Mouse (Mus musculus): ENCODE data around the gene Pi4k2b.
A peak's percentile ranks its signal among the peaks of the same experiment; 100 is the strongest.
"Not testable (repeated sequence)": the region's sequence is repeated elsewhere in the genome, so short reads cannot be mapped to it uniquely, and the experiment has no call there.

The Pi4k2b gene

GRCm38 (mm10) chr5:52741391-52742111 is at the start of gene Pi4k2b:
Pi4k2b (plus strand) TSS chr5:52741574.
- peak; percentile 87 for DNase-seq

GRCm38 (mm10) chr5:52697291-52697690 is 44.1 kb upstream of the Pi4k2b start:
- DNase-seq: no peak

- not testable (repeated sequence) for DNase-seq
These were observed 43.4 kb upstream of the Pi4k2b start for GRCm38 (mm10) chr5:52697882-52698440.

GRCm38 (mm10) chr5:52704562-52704961 is 36.8 kb upstream of the Pi4k2b start:
- no peak for DNase-seq

GRCm38 (mm10) chr5:52712704-52713103 is 28.7 kb upstream of the Pi4k2b start:
- DNase-seq: no peak

DNA sequence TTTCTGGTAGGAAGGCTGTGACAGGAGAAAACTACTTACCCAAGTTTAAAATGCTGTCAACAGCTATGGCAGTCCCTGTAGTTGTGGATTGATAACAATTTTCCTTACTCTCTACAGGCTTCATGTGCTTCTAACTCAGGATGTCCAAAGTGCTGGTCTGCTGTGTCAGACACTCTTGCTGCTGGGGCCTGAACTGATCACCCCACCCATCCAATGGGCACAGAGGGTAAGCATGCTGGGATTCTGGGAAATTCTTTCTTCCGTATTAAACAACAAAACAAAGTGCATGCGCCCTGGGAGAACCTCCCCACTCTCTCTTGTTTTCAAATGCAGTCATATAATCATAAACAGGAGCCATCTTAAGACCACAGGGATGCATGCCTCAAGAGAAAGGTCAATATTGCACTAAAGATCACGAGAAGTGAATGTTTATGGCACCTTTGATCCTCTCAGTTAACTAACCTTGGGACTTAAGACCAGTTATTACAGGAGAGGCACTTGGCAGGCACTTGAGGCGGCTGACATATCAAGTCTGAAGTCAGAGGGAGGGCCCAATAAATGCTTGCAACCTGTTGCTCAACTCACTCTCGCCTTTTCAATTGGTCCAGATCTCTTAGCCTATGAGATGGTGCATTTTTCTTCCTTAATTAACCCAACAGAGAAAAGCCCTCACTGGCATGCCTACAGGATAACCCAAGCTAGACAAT is 24.5 kb upstream of the Pi4k2b start:
- DNase-seq: no peak

GRCm38 (mm10) chr5:52721003-52721402 is 20.4 kb upstream of the Pi4k2b start:
- DNase-seq: no peak

- DNase-seq: no peak
These were observed 13.6 kb upstream of the Pi4k2b start for GRCm38 (mm10) chr5:52727747-52728146.

DNA sequence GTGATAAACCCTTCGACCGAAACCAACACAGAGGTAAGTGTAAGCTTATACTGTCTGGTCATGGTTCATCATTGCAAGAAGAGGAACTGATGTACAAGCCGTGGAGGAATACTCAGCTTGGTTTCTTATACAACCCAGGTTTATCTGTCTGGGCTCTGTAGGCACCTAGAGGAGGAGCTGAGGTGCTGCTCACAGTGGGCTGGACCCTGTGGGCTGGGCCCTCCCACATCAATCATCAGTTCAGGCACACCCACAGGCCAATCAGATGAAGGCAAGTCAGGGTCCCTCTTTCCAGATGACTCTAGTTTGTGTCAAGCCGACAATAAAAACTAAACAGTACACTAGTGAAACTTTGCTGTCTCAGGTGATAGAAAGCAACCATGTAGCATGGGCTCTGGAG is 8.6 kb upstream of the Pi4k2b start:
- DNase-seq: no peak

DNA sequence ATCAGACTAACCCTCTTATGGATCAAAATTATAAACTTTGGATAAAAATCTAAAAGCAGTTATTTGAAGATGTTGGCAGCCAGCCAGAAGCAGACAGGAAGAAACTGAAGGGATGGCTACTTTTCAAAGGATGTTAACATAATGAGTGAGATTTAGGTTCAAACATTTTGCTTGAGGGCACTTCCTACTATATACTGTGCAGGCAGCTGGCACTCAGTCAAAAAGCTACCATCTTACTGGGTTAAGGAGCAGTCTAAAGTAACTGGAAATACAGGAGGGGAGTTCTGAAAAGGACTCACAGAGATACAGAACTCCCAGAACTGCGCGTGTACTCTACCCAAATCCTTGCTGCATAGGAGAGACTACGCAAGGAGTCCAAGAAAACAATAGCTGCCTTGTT is 5.3 kb upstream of the Pi4k2b start:
- DNase-seq: no peak

GRCm38 (mm10) chr5:52742112-52742813 is 889 bp downstream of the Pi4k2b start:
- DNase-seq: peak; percentile 40

GRCm38 (mm10) chr5:52743231-52743630 is 1.9 kb downstream of the Pi4k2b start:
- no peak for DNase-seq

DNA sequence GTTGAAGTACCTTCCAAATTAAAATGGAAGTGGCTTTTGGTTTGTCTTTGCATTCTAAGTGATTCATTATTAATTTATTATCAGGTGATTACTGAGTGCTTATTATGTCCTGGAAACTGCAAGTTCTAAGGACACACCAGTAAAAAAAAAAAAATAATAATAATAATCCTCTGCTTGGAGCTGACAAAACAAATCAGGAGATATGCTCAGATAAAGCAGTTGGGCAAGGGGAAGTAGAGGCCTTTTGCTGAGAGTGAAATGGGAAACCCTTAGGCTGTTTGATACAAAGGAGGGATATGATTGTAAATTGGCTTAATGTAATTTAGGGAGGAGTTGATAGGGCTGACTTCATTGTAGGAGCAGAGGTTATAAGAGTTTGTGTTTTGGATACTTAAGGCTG is 5.5 kb downstream of the Pi4k2b start:
- DNase-seq: no peak

GRCm38 (mm10) chr5:52748732-52749131 is 7.4 kb downstream of the Pi4k2b start:
- no peak for DNase-seq

GRCm38 (mm10) chr5:52753146-52753545 is 11.8 kb downstream of the Pi4k2b start:
- DNase-seq: no peak

GRCm38 (mm10) chr5:52754196-52754595 is 12.8 kb downstream of the Pi4k2b start:
- no peak for DNase-seq

GRCm38 (mm10) chr5:52755337-52755736 is 14.0 kb downstream of the Pi4k2b start:
- no peak for DNase-seq

GRCm38 (mm10) chr5:52755989-52756388 is 14.6 kb downstream of the Pi4k2b start:
- no peak for DNase-seq

DNA sequence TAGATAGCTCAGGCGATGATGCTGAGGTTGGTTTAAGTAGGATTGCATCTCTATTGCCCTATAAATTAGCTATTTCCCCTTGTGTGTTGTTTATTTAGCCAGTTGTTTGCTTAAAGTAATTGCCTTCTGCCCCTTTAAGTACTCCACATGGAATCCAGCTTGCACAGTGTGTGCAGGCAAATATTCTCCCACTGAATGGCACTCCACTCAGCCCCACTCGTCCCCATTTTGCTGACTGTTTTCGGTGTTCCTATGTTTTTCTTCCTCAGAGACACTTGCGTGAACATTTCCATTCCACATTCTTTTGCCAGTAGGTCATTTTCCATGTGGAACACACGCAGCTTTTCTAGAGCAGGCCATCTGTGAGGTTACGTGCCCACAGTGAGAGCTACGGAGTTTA is 21.2 kb downstream of the Pi4k2b start:
- DNase-seq: no peak

DNA sequence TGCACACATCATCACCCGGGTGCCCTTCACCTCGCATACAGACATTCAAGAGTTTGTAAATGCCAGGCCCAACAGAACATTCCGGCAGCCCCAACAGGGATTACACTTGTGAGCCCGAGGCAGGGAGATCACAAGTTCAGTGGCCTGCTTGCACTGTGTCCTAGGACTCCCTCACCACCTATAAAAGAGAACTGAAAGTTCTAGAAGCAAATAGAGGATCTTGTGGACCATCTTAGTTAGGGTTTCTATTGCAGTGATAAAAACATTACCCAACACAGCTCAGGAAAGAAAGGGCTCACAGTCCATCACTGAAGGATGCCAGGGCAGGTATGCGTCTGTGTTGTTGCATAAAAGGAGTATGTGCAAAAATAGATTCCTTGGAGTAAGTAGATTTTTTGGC is 32.9 kb downstream of the Pi4k2b start:
- DNase-seq: no peak

GRCm38 (mm10) chr5:52775237-52775636 is 33.9 kb downstream of the Pi4k2b start, which contains the start of gene Zcchc4:
Zcchc4 (plus strand) TSS chr5:52775409.
- DNase-seq: no peak

DNA sequence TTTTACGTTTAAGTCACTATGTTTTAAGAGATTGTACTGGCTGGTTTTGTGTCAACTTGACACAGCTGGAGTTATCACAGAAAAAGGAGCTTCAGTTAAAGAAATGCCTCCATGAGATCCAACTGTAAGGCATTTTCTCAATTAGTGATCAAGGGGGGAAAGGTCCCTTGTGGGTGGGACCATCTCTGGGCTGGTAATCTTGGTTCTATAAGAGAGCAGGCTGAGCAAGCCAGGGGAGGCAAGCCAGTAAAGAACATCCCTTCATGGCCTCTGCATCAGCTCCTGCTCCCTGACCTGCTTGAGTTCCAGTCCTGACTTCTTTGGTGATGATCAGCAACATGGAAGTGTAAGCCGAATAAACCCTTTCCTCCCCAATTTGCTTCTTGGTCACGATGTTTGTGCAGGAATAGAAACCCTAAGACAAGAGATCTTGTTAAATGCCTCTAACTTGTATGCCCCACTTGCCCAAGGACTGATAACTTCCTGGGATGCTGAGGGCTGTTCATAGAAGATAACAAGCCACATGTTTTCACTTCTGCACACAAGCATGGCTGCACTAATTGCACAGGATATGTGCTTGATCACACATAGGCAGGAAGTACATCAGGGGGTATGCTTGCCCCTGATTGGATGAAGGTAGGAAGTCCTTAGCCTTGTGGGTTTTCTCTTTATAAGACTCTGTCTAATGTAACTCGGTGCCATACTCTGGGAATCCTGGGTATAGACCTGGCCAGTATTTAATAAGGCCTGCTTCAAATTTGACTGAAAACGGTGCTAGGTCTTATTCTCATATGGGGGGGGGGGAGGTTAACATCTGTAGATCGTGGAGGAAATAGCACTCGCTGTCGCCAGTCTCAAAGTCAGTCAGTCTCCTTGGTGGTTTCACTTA is 35.3 kb downstream of the Pi4k2b start:
- not testable (repeated sequence) for DNase-seq

Data from thymus, postnatal 25 days (tissue).